Mouse (Mus musculus): ENCODE measurements around the gene Calhm3.
A peak's percentile ranks its signal among the peaks of the same experiment; 100 is the strongest.

DNA sequence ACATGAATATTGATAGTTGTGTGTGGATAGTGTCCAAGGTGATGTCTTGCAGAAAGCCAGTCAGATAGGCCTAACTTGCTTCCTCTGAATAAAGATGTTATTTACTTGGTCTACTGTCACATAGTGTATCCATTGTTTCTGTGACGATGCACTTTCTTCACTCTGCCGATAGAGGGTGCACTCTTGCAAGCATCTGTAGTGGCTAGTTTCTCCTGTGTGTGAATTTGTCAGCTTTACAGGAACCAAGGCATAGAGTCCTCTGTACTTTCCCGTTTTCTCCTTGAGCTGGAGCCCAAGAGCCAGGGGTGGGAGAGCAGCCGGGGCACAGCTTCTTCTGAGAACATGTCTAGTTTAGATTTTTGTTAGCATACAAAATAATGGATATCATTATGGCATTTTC is 36.5 kb downstream of the Calhm3 start:
- TF ChIP-seq CTCF (IDR thresholded peaks at IDR 0.05; ENCODE audit: insufficient read depth, low read length) (peak; percentile 37; the same call in 1 of the 2 replicates), POLR2A (IDR thresholded peaks at IDR 0.05; ENCODE audit: borderline replicate concordance, extremely low read depth, low read depth, low read length) (no peak)

Data from lung, adult 2 months (tissue).